Mouse (Mus musculus): ENCODE measurements around the gene Prl8a8. TPM values are rescaled to one million over a fixed set of nuclear protein-coding genes. Genes with fewer than 3 reads are reported as not detected.

Prl8a8 gene
- polyA plus RNA-seq (2012; rRNA removed) = 0.12 and 0.59 TPM in 2 replicates

GRCm38 (mm10) chr13:27513117-27513516, at the start of gene Prl8a8:
Prl8a8 (minus strand) TSS chr13:27513217.
- no peak for DNase-seq (ENCODE audit: extremely low spot score in 1 of 2, low spot score in 1 of 2)

GRCm38 (mm10) chr13:27553336-27553735, 40.3 kb upstream of the Prl8a8 start:
- no peak for DNase-seq (ENCODE audit: extremely low spot score in 1 of 2, low spot score in 1 of 2)

- no peak for DNase-seq (ENCODE audit: extremely low spot score in 1 of 2, low spot score in 1 of 2)
Measured at GRCm38 (mm10) chr13:27523156-27523555, 10.1 kb upstream of the Prl8a8 start.

- no peak for DNase-seq (ENCODE audit: extremely low spot score in 1 of 2, low spot score in 1 of 2)
Measured at GRCm38 (mm10) chr13:27507645-27508044, 5.4 kb downstream of the Prl8a8 start.

Other genes starting within 250 kb of the Prl8a8 start
- gene Prl6a1, start 200.6 kb downstream of the Prl8a8 start, polyA plus RNA-seq (2012; rRNA removed) = 0.28 and 0.63 TPM in 2 replicates
- 1.9 and 6.0 TPM in 2 replicates for gene Prl8a2, start 167.5 kb downstream of the Prl8a8 start, polyA plus RNA-seq (2012; rRNA removed)
- 4.4 and 12.1 TPM in 2 replicates for gene Prl2b1, start 122.4 kb downstream of the Prl8a8 start, polyA plus RNA-seq (2012; rRNA removed)
- gene Prl8a6, start 74.5 kb downstream of the Prl8a8 start, polyA plus RNA-seq (2012; rRNA removed) = 0.17 TPM in 1 of 2 replicates, not detected in the other
- gene Prl8a9, start 51.4 kb upstream of the Prl8a8 start, polyA plus RNA-seq (2012; rRNA removed) = 2.8 and 6.9 TPM in 2 replicates
- 0.25 TPM in 1 of 2 replicates, not detected in the other for gene Prl8a1, start 69.0 kb upstream of the Prl8a8 start, polyA plus RNA-seq (2012; rRNA removed)
- 0.36 and 0.46 TPM in 2 replicates for gene Prl7b1, start 97.4 kb upstream of the Prl8a8 start, polyA plus RNA-seq (2012; rRNA removed)
- gene Prl7a1, start 129.3 kb upstream of the Prl8a8 start, polyA plus RNA-seq (2012; rRNA removed) = 1.7 and 6.3 TPM in 2 replicates
- 1.1 and 3.6 TPM in 2 replicates for gene Prl7a2, start 154.8 kb upstream of the Prl8a8 start, polyA plus RNA-seq (2012; rRNA removed)
- gene Prl7d1, start 203.5 kb upstream of the Prl8a8 start, polyA plus RNA-seq (2012; rRNA removed) = 2.5 and 7.0 TPM in 2 replicates